Mouse (Mus musculus) brain, embryonic 14.5 days (tissue): Measurements from ENCODE around the gene Dpagt1.

Source experiments
- CTCF ChIP-seq: fragments of 200-500 bp; IDR thresholded peaks from 2 replicates; pipeline ENCODE4 v1.5.1; 2012; ENCODE audit warnings: inconsistent platforms, mild to moderate bottlenecking, moderate library complexity, borderline replicate concordance; ENCODE audit not compliant: insufficient read depth, insufficient read length; ENCODE audit errors: extremely low read depth
- POLR2A ChIP-seq: fragments of 200-500 bp; IDR thresholded peaks from 2 replicates; pipeline ENCODE4 v1.6.1; 2012; ENCODE audit warnings: mild to moderate bottlenecking, inconsistent platforms, borderline replicate concordance; ENCODE audit not compliant: poor library complexity, insufficient read depth, insufficient read length, severe bottlenecking; ENCODE audit errors: extremely low read depth

DNA sequence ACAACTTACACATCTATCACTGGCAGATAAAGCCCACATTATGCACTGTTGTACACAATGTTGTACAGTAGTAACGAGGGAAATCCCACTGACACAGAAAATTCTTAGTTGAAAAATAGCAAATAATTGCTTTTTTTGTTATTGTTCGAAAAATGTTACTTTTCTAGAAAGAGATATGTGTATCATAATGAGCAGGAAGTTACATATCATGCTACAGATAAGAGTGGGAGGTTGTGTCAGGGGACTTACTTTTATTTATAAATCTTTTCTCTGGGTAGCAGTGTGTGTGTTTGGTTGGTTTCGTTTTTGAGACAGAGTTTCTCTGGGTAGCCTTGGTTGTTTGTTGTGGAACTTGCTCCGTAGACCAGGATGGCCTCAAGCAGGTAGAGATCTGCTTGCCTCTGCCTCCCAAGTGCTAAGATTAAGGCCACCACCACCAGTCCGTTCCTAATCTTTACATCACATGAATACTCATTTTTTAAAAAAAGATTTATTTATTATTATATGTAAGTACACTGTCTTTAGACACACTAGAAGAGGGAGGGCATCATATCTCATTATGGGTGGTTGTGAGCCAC is 52.4 kb downstream of the Dpagt1 start:
- TF ChIP-seq CTCF: no peak
- no peak for TF ChIP-seq POLR2A
